Mouse (Mus musculus) testis, adult 2 months (tissue): Measurements from ENCODE around the gene Hoxc10.

Experiments used
- CTCF ChIP-seq: fragments of 200-500 bp; IDR thresholded peaks from 2 replicates; pipeline ENCODE4 v1.5.1; 2012; ENCODE audit warnings: low read depth, mild to moderate bottlenecking, inconsistent platforms, low read length, moderate library complexity; ENCODE audit not compliant: control insufficient read depth, insufficient read depth, insufficient replicate concordance
- POLR2A ChIP-seq: fragments of 200-500 bp; IDR thresholded peaks from 2 replicates; pipeline ENCODE4 v1.6.1; 2012; ENCODE audit warnings: low read depth, mild to moderate bottlenecking, inconsistent platforms, low read length, moderate library complexity; ENCODE audit not compliant: control insufficient read depth

- TF ChIP-seq POLR2A (no peak), CTCF (no peak)
Measured at GRCm38 (mm10) chr15:103018636-103019035, 52.0 kb downstream of the Hoxc10 start, which contains the start of gene Hoxc4.
